Mouse (Mus musculus) kidney, postnatal 4 days (tissue): Measurements from ENCODE around the gene Cyb5rl.
"Not testable (repeated sequence)": the region's sequence is repeated elsewhere in the genome, so short reads cannot be mapped to it uniquely, and the experiment has no call there.

Experiments used
- DNase-seq, 2 experiments: peaks; one replicate each; pipeline ENCODE4 v3.0.0; 2021; ENCODE audit warnings: mixed read lengths in 2 of 2

The Cyb5rl gene

DNA sequence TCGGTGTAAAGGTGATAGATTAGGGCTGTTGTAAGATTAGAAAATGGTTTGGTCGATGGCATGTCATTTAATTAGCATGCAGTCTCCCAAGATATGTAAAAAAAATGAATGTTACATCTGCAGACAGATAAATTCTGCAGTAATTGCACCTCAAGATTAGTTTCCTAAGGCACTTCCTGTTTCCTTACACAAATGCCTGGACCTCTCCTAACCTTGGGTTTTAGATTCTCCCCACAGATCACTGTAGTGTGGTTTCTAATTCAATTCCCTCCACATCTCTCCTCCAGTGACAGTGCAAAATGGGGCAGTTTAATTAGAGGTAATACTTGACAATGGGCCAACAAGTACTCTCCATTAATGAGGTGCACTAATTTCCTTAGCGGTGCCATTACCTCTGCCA, 3.6 kb upstream of the Cyb5rl start:
- no peak for DNase-seq

- DNase-seq: no peak
Measured at GRCm38 (mm10) chr4:107064394-107065098, 2.2 kb upstream of the Cyb5rl start.

DNA sequence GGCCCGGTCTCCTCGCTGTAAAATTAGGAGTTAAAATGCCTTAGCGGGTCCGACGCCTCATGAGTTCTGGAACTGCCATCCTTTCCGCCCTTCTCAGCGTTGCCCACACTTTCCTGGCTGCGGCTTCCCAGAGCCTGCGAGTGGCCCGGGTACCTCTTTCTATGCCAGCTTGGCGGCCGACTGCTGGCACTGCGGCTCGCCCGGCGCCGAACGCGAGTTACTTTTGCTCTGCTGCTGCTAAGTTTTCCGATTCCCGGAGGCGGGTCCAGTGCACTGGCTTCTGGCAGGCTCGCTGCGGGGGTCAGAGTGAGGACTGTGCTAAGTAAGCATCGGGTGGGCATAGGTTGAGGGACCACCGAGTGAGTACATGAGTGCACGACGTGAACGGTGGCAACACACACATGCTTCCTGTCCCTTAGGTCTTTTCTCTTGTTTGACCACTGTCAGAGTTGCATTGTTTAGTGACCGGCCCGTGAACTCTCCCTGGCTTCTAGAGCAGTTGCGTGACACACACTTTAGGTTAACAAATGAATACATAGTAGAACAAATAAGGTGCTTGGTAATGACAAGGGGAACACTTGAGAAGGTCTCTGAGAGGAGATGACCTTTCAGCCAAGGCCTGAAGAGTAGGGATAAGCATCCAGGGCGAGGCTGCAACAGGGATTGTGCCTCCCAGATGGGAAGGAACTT, 508 bp downstream of the Cyb5rl start:
- DNase-seq: peak; percentile 51 to 67

DNA sequence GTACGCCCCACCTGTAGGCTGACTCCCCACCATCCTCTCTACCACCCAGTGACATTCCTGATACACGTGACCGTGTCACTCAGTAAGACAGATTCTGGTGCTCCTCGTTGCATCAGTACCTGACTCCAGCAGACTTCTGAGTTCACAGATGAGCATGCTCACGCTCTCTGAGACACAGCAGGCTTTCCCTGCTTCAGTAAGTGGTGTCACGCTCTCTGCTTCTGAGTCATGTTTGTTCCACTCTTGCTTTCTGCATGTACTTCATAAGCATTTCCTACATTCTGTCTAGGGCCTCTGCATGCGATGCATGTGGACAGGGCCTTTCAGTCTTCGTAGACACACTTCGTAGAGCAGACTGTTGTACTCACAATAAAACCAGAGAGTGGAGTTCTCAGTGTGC, 5.6 kb downstream of the Cyb5rl start:
- no peak for DNase-seq

DNA sequence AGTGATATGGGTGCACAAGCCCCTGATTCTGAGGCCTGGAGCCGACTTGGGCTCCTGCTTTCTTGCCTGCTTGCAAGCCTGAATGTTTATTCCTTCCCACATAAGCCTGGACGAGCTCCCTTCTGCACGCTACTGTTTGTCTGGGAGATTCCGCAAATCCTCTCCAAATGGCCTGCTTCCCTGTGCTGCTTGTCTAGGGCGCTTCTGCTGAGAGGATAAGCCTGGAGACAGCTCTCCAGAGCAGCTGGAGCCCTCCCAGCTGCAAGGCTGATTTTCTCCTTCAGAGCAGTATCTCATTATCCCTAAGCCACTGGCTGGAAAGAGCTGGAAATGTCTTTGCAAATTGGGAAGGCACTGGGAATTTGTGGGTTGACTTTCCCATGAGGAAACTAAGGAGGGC, 8.7 kb downstream of the Cyb5rl start:
- no peak for DNase-seq

DNA sequence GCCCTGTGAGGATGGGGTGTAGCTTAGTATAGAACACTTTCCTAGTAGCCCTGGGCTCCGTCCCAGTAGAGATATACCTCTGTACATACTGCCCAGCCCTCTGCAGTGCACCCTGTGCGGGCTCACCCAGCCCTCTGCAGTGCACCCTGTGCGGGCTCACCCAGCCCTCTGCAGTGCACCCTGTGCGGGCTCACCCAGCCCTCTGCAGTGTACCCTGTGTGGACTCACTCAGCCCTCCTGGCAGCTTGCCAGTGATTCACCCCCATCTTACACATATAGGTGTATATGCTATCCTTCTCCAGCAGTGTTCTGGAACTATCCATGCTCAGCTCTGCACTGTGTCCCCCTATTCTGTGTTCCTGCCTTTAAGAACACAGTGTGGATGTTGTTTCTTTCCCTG, 12.1 kb downstream of the Cyb5rl start:
- DNase-seq: no peak

DNA sequence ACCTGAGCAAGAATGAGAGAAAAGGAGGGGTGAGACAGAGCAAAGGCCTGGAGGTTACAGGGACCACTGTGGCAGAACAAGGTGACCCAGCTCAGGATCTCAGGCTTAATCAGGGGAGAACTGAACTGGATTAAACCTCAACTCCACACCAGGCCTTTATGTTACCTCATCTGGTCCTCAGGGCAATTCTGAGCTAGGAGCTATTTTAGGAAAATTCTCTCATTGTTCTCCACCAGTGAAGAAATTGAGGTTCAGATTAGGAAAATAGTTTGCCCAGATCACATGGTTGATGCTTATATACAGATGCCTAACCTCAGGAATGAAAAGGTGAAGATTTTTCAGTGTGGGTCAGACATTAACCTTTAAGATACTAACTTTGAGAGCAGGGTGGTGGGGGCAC, 12.9 kb downstream of the Cyb5rl start:
- DNase-seq: no peak

DNA sequence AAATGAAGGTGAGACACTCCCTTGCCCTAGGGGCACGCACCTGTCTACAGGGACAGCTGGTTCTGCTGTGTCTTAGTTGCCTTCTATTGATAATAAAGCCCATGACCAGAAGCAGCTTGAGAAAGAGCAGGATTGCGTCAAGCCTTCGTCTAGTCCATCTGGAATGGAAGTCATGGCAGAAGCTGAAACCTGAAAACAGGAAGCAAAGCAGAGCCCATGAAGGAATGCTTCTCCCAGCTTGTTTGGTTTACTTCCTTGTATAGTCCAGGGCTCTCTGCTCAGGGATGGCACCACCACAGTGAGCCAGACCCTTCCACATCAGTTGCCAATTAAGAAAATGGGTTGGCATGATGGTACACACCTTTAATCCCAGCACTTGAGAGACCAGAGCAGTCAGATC, 15.4 kb downstream of the Cyb5rl start:
- no peak for DNase-seq

GRCm38 (mm10) chr4:107083126-107083525, 16.3 kb downstream of the Cyb5rl start:
- DNase-seq: no peak

DNA sequence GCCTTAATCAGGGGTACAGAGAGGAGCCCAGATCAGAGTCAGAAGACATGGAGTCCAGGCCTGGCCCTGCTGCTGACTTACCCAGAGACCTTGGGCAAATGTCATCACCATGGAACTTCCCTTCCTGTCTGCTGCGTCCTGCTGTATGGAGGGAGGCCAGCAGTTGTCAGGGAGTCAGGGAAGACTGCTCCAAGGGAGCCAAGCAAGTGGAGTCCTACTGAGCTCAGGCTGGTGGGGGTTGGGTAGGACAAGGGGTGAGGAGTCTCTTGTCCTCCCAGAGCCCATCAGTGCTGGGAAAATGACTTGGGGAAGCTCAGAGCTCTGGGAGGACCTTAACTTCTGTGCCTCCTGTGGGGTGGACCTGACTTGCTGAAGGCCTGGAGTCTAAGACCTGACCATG, 17.6 kb downstream of the Cyb5rl start:
- DNase-seq: no peak

GRCm38 (mm10) chr4:107084858-107085257, 18.1 kb downstream of the Cyb5rl start:
- peak; percentile 68 to 80 for DNase-seq

- no peak for DNase-seq
Measured at GRCm38 (mm10) chr4:107091696-107092095, 24.9 kb downstream of the Cyb5rl start.

DNA sequence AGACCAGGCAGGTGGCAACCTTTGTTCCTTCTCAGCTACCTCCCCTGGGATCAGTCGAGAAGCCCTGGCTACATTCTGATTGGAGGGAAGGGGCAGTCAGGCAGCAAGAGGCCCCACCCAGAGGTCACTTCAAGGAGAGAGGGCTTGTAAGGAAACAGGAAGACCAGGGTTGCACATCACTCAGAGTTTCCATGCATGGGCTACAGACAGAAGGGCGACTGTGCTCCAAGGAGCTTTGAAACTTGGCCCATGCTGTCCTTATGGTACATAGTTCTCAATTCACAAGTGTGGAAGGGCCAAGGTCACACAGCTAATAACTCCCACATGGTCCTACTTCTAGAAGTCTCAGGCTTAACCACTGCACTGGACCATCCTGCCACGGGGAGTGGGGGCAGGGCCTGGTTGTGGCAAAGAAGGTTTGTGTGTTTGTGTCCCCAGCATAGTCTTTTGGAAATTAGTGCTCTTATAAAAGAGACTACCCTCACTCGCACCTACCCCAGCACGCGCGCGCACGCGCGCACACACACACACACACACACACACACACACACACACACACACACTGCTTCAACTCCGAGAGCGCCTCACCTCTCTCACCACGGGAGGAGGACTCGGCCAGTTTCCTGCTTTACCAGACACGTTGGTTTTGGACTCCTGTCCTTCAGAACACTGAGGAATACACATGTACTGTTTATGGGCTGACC, 27.8 kb downstream of the Cyb5rl start:
- DNase-seq: no peak

DNA sequence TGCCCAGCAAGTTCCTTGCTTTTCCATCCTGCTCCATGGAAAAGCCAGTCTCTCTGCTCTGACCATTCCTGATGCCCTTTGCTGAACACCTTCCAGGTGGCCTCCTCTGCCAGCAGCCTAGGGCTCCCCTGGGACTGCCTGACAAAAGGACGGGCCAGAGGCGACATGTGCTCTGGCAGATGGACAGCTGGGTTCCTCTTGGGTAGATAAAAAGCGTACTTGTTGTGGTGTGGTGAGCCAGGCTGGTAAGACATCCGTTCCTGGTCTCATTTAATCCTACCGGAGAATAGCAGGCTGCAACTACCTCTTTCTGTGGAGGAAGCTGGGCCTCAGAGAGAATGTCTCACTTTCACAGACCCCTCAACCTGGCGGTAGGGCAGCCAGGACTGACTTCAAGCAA, 29.3 kb downstream of the Cyb5rl start:
- DNase-seq: no peak

- no peak for DNase-seq
Measured at GRCm38 (mm10) chr4:107096841-107097373, 30.1 kb downstream of the Cyb5rl start, which contains the start of gene Cdcp2. Gene Cdcp2 (plus strand): TSS chr4:107096891.

- DNase-seq: peak; percentile 28 to 47
Measured at GRCm38 (mm10) chr4:107097871-107098270, 31.1 kb downstream of the Cyb5rl start.

GRCm38 (mm10) chr4:107098375-107098774, 31.6 kb downstream of the Cyb5rl start:
- no peak for DNase-seq

DNA sequence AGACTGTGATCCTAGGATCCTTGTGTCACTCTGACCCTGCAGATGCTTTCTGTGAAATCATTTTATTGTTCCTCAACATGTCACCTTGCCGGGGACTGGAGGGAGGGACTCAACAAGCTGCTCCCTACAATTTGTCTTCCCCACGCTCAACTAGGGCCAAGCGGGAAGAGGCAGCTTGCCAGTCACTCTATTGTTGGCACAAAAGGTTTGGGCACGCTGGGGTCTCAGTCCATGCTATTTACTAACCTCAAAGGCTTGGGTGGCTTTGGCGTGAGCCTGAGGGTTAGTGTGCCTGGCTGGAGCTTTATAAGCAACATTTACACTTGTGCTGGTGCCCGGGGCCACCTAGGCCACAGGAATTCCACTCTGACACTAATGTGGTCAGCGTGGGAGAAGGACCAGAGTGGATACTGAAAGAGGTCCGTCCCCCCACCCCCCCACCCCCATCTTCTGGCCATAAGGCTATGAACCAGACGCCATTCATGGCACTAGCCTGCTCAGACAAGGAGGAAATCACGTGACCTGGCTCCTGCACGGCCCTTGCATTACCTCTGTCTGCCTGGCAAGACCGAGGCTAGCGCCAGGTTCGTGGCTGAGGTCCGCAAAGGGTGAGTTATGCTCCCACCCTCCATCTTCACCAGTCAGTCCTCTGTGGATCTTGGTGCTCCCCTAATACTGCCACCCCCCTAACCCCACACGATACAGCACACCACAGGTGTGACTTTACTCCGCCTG, 32.2 kb downstream of the Cyb5rl start:
- no peak for DNase-seq

GRCm38 (mm10) chr4:107102220-107102619, 35.4 kb downstream of the Cyb5rl start:
- no peak for DNase-seq

GRCm38 (mm10) chr4:107106777-107107176, 40.0 kb downstream of the Cyb5rl start:
- DNase-seq: no peak

DNA sequence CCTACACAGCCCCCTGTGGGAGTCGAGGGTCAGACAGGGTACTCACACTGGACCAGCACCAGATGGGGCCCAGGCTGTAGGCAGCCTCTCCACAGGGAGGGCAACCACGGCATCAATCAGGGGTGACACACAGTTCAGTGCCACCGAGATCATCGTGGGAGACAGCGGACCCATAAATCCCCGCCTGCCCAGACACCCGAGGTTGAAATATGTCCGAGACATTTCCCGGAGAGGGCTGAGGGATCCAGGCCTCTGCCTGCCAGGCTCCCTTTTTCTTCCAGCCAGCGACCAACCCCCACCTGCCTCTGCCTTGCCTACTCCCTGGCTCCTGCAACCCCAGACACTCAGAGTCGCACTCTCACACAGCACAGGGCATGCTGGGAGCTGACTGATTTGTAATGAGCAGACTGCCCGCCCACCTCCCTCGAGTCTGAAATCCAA, 41.5 kb downstream of the Cyb5rl start:
- peak; percentile 60 to 68 for DNase-seq

DNA sequence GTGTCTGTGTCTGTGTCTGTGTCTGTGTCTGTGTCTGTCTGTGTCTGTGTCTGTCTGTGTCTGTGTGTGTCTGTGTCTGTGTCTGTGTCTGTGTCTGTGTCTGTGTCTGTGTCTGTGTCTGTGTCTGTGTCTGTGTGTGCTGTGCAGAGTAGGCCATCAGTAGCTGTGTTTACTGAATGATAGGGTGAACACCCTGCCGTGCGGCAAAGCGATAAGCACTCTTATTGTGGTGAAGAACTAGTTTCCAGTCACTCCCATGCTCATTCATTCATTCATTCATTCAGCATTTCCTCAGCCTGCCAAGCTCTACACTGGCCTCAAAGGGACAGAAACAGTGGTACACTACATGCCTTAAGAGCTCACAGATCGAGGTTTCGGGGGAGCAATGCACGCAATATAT, 42.4 kb downstream of the Cyb5rl start:
- DNase-seq: not testable (repeated sequence)

DNA sequence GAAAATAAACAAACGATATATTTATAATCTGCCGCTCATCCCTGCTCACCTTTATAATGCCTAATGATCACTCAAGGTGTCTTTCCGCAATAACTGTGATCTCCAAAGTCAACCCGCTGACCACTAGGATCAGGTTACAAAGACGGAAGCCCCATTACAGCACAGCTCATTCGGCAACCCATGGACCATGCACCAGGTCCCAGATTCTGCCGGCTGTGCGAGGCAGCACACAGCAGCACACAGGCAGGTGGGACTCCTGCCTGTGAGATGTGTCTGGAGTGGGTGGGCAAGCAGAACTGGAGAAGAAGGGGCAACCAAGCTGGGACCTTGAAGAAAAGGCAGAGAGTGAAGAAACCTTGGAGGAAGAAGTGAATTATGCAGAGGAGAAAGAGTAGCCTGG, 47.5 kb downstream of the Cyb5rl start:
- peak in 1 of 2 experiments; percentile 50 for DNase-seq
